Mouse (Mus musculus): Measurements from ENCODE around the gene Olfr816.
"Not testable (repeated sequence)": the region's sequence is repeated elsewhere in the genome, so short reads cannot be mapped to it uniquely, and the experiment has no call there.

The Olfr816 gene

DNA sequence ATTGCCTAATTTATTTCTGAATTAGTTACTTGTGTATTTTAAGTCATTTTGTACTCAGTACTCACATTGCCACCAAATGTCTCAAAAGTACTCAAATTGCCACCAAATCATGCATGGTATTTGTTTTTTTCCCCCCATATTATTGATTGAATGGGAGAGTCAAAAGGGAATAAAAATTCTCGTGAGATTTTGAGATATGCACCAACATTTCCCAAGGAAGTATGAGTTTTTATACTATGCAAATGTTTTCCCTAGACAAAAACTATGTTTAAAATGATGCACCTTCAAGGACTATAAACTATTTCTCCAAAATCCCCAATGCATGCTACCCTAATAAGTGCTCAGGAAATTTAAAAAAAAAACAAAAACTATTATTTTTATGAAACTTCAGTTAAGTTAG, at the start of gene Olfr816:
Olfr816 (minus strand) TSS at position 101 of the 400 bp plus-strand sequence.
- no peak for DNase-seq (ENCODE audit: inconsistent ontology term)

DNA sequence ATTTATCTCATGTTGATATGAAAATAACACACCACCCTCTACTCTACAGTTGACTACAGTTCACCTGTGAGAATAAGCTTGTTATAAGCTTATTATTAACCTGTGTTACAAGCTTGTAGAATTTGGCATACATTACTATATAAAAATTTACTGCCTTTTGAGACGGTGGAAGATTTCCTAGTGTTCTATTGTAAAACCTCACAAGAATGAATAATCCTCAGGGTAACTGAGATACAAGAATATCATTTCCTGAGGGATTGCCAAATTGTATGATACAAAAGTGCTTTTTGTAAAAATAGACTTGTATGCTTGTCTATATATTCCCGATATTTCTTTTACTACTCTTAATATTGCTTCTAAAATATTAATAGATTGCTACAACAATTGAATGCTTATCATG, 33.6 kb upstream of the Olfr816 start, which contains the start of gene Olfr818:
Olfr818 (minus strand) TSS at position 101 of the 400 bp plus-strand sequence.
- DNase-seq (ENCODE audit: inconsistent ontology term): no peak

DNA sequence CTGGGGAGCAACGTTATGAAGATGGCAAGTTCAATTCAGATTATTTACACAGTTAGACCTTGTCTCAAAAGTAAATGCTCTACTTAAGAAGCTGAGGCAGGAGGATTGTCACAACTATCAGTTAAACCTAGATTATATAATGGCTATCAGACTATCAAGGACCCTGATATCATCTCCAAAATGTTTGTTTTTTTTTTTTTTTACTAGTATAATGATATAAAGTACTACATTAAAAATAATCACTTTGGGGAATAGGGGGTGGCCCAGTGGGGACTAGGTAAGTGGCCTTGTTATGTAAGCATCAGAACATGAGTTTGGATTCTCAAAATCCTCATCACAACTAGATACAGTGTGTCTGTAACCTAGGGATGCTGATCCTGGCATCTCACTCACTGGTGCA, 9.6 kb downstream of the Olfr816 start, which contains the start of gene Olfr815:
Olfr815 (minus strand) TSS at position 101 of the 400 bp plus-strand sequence.
- DNase-seq (ENCODE audit: inconsistent ontology term): not testable (repeated sequence)

DNA sequence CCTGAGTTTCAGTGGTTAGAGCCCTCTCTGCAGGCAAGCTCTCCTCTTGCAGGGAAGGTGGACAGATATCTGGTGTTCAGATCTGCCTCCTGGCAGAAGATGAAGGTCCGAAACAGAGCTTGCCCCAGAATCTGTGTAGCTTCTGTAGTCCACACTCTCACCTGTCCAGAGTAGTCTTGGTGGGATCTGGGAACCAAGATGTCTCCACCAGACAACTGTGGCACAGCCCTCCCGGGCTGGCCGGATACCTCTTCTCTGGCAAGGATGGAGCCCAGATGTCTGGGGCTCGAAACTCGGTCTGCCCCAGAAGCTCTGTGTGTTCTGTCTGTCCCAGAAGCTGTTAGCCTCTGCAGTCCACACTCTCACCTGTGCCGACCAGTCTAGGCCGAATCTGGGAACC, 29.5 kb downstream of the Olfr816 start:
- DNase-seq (ENCODE audit: inconsistent ontology term): no peak

DNA sequence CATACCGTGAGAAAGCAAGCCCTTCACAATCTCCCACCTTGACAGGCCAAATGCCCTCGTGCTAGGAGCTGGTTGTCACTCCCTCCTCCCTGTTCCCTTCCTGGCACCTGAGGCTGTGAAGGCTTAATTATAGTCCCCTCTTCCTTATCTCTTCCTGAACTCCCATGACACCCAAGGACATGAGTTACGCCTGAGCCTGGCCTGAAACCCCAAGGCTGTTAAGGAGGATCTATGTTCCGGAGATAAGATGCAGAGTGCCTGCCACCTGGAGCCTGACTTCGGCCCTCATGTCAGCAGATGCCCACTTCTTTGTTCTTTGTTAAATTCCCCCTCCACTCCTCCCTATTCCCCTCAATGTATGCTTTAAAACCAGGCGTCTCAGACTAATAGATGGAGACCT, 29.9 kb downstream of the Olfr816 start:
- DNase-seq (ENCODE audit: inconsistent ontology term): not testable (repeated sequence)

DNA sequence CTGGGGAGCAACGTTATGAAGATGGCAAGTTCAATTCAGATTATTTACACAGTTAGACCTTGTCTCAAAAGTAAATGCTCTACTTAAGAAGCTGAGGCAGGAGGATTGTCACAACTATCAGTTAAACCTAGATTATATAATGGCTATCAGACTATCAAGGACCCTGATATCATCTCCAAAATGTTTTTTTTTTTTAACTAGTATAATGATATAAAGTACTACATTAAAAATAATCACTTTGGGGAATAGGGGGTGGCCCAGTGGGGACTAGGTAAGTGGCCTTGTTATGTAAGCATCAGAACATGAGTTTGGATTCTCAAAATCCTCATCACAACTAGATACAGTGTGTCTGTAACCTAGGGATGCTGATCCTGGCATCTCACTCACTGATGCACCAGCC, 35.6 kb downstream of the Olfr816 start, which contains the start of gene Olfr814:
Olfr814 (minus strand) TSS at position 101 of the 400 bp plus-strand sequence.
- not testable (repeated sequence) for DNase-seq (ENCODE audit: inconsistent ontology term)
